Mouse (Mus musculus): ENCODE results near the gene Rap1b. TPM values are rescaled to one million over a fixed set of nuclear protein-coding genes. Genes with fewer than 3 reads are reported as not detected.

The Rap1b gene
- polyA plus RNA-seq (2012; rRNA removed) = 24.4 and 32.1 TPM in 2 replicates

DNA sequence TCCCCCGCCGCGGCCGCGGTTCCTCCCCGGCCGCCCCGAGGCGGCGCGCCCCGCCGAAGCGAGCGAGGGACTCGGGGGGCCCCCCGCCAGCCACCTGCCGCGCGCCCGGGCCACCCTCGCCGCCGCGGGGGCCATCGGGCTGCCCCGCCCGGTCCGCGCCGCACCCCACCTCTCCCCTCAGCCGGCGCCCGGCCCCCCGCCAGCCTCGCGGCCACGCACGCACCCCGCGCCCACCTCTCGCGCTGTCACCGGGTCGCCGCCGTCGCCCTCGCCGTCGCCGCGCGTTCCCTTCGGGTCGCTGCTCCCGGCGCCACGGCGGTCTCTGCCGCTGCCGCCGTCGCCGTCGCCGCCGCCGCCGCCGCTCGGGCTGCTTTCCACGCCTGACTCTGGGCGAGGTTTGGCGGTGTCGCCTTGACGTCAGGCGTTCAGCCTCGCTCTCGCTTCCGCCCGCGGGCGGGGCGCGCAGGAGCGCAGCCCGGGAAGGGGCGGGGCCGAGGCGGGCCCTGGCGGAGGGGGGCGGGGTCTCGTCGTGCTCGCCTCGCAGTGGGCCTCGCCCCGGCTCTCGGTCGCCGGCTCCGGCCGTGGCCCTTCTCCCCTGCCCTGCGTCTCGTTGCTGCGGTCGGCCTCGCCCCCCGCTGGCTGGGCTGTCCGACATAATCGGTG, at the start of gene Rap1b:
Gene Rap1b, minus strand, starts transcription at position 439 of the 663 bp plus-strand sequence.

GRCm38 (mm10) chr10:117792141-117793091, 53.4 kb downstream of the Rap1b start, which contains the start of gene Nup107:
TSS of gene Nup107 (minus strand) at chr10:117792705.

Other genes with a start within 250 kb of the Rap1b start
- gene Cpm, start 216.5 kb downstream of the Rap1b start, polyA plus RNA-seq (2012; rRNA removed) = 28.0 and 29.3 TPM in 2 replicates
- gene Mdm2, start 135.3 kb downstream of the Rap1b start, polyA plus RNA-seq (2012; rRNA removed) = 50.9 and 54.3 TPM in 2 replicates
- gene Slc35e3, start 99.7 kb downstream of the Rap1b start, polyA plus RNA-seq (2012; rRNA removed) = 15.2 and 15.3 TPM in 2 replicates
- gene Nup107, start 53.3 kb downstream of the Rap1b start, polyA plus RNA-seq (2012; rRNA removed) = 2.8 and 3.4 TPM in 2 replicates